Mouse (Mus musculus) stomach, embryonic 14.5 days (tissue): ENCODE results near the gene Srgap1. TPM values are rescaled to one million over a fixed set of nuclear protein-coding genes. Genes with fewer than 3 reads are reported as not detected.
A peak's percentile ranks its signal among the peaks of the same experiment; 100 is the strongest.

Source experiments
- ATAC-seq: fragments of 200-750 bp; cut with Nextera tagmentation; 2 replicates; pipeline ENCODE4 v1.8.0; 2017; ENCODE audit warnings: low read depth, moderate TSS enrichment; ENCODE audit not compliant: insufficient number of reproducible peaks, insufficient read depth, low FRiP score
- H3K27ac ChIP-seq: fragments of 300-500 bp; sonication (generic); 2 replicates; pipeline ENCODE4 v1.5.1; 2014; ENCODE audit warnings: mild to moderate bottlenecking, low read length, moderate library complexity, mixed read lengths
- H3K27me3 ChIP-seq: fragments of 300-500 bp; sonication (generic); 2 replicates; pipeline ENCODE4 v1.6.1; 2014; ENCODE audit warnings: low read length, control low read depth, mixed read lengths; ENCODE audit not compliant: control insufficient read depth, insufficient read depth
- H3K36me3 ChIP-seq: fragments of 300-500 bp; sonication (generic); 2 replicates; pipeline ENCODE4 v1.6.1; 2014; ENCODE audit warnings: mild to moderate bottlenecking, control low read depth, low read length, moderate library complexity, mixed read lengths; ENCODE audit not compliant: control insufficient read depth, insufficient read depth
- H3K4me1 ChIP-seq: fragments of 300-500 bp; sonication (generic); 2 replicates; pipeline ENCODE4 v1.6.1; 2014; ENCODE audit warnings: low read length, control low read depth, mixed read lengths; ENCODE audit not compliant: control insufficient read depth, insufficient read depth
- H3K4me2 ChIP-seq: fragments of 300-500 bp; sonication (generic); replicated peaks from 2 replicates; pipeline ENCODE4 v1.6.1; 2014; ENCODE audit warnings: low read depth, low read length, control low read depth
- H3K4me3 ChIP-seq: fragments of 300-500 bp; sonication (generic); 2 replicates; pipeline ENCODE4 v1.5.1; 2014; ENCODE audit warnings: low read depth, low read length, control low read depth
- H3K9ac ChIP-seq: fragments of 300-500 bp; sonication (generic); replicated peaks from 2 replicates; pipeline ENCODE4 v1.6.1; 2014; ENCODE audit warnings: low read depth, mild to moderate bottlenecking, control low read depth, low read length, moderate library complexity, mixed read lengths
- H3K9me3 ChIP-seq: fragments of 300-500 bp; sonication (generic); 2 replicates; pipeline ENCODE4 v1.6.1; 2016; ENCODE audit warnings: low read depth, low read length, control low read depth; ENCODE audit not compliant: control insufficient read depth
- WGBS: fragments of 180-500 bp; shearing (Covaris S2); extraction: QIAGEN DNeasy Blood & Tissue Kit; methylation state at CpG from one replicate; pipeline ENCODE4 v1.1.7; 2014; 5-methylcytosine and 5-hydroxymethylcytosine counted together
- polyA plus RNA-seq: library from polyadenylated mRNA; unstranded; fragments of >200 nt; fragmentation: Nextera tagmentation; extraction: Ambion mirVana; gene quantifications from 2 replicates; pipeline ENCODE4 v1.2.1, GENCODE M21; 2014

Srgap1 gene
- polyA plus RNA-seq, 1 experiment from 2014 or later: 15.6 TPM

GRCm38 (mm10) chr10:122012321-122012720, 34.8 kb downstream of the Srgap1 start:
- no peak overlapping the region for H3K9ac ChIP-seq
- no peaks in the 10 kb centered on the region for H3K27me3 ChIP-seq
- WGBS: 84% methylated on average over 6 of the region's 6 CpGs
- no peak for ATAC-seq
- peaks cover 21% of the 10 kb centered on the region; the same call in 1 of the 2 replicates for H3K4me1 ChIP-seq
- H3K4me2 ChIP-seq: no peak overlapping the region
- H3K9me3 ChIP-seq: no peaks in the 10 kb centered on the region
- no peak overlapping the region for H3K27ac ChIP-seq
- H3K4me3 ChIP-seq: no peak overlapping the region
- H3K36me3 ChIP-seq: no peaks in the 10 kb centered on the region

- Histone ChIP-seq H3K36me3 (no peaks in the 10 kb centered on the region), H3K27me3 (no peaks in the 10 kb centered on the region), H3K4me1 (peaks cover 26% of the 10 kb centered on the region), H3K4me3 (no peak overlapping the region), H3K9me3 (no peaks in the 10 kb centered on the region), H3K27ac (peak overlapping the region; percentile 35; the same call in 1 of the 2 replicates), H3K9ac (no peak overlapping the region), H3K4me2 (no peak overlapping the region)
- peak; percentile 55; the same call in 1 of the 2 replicates for ATAC-seq
- 31% methylated on average over 12 of the region's 12 CpGs for WGBS
These were observed 38.3 kb downstream of the Srgap1 start for GRCm38 (mm10) chr10:122008731-122009391.

- peak overlapping the region; percentile 35; the same call in 1 of the 2 replicates for H3K27ac ChIP-seq
- H3K4me1 ChIP-seq: peaks cover 26% of the 10 kb centered on the region
- H3K27me3 ChIP-seq: no peaks in the 10 kb centered on the region
- 35% methylated on average over 2 of the region's 2 CpGs for WGBS
- H3K9ac ChIP-seq: no peak overlapping the region
- no peaks in the 10 kb centered on the region for H3K9me3 ChIP-seq
- no peaks in the 10 kb centered on the region for H3K36me3 ChIP-seq
- no peak overlapping the region for H3K4me3 ChIP-seq
- ATAC-seq: no peak; the same call in 1 of the 2 replicates
- no peak overlapping the region for H3K4me2 ChIP-seq
These were observed 38.8 kb downstream of the Srgap1 start for GRCm38 (mm10) chr10:122008370-122008730.

GRCm38 (mm10) chr10:122006606-122007005, 40.5 kb downstream of the Srgap1 start:
- Histone ChIP-seq H3K4me3 (no peak overlapping the region), H3K9me3 (no peaks in the 10 kb centered on the region), H3K27me3 (no peaks in the 10 kb centered on the region), H3K36me3 (no peaks in the 10 kb centered on the region), H3K4me1 (peaks cover 26% of the 10 kb centered on the region), H3K27ac (no peak overlapping the region), H3K9ac (no peak overlapping the region), H3K4me2 (no peak overlapping the region)
- ATAC-seq: no peak
- 57% methylated on average over 5 of the region's 5 CpGs for WGBS

- ATAC-seq: no peak
- Histone ChIP-seq H3K4me3 (no peak overlapping the region), H3K4me1 (peaks cover 27% of the 10 kb centered on the region), H3K4me2 (no peak overlapping the region), H3K9me3 (no peaks in the 10 kb centered on the region), H3K27ac (no peak overlapping the region; the same call in 1 of the 2 replicates), H3K9ac (no peak overlapping the region), H3K36me3 (no peaks in the 10 kb centered on the region), H3K27me3 (no peaks in the 10 kb centered on the region)
- WGBS: 72% methylated on average over 6 of the region's 6 CpGs
These were observed 41.0 kb downstream of the Srgap1 start for GRCm38 (mm10) chr10:122006151-122006550.

GRCm38 (mm10) chr10:122005560-122005959, 41.6 kb downstream of the Srgap1 start:
- H3K4me2 ChIP-seq: no peak overlapping the region
- WGBS: 23% methylated on average over 6 of the region's 6 CpGs
- ATAC-seq: no peak
- H3K9ac ChIP-seq: no peak overlapping the region
- H3K36me3 ChIP-seq: no peaks in the 10 kb centered on the region
- H3K27ac ChIP-seq: no peak overlapping the region; the same call in 1 of the 2 replicates
- no peak overlapping the region for H3K4me3 ChIP-seq
- H3K9me3 ChIP-seq: no peaks in the 10 kb centered on the region
- H3K4me1 ChIP-seq: peaks cover 29% of the 10 kb centered on the region
- H3K27me3 ChIP-seq: no peaks in the 10 kb centered on the region

- 58% methylated on average over 6 of the region's 6 CpGs for whole genome bisulfite sequencing
- no peak overlapping the region for H3K4me3 ChIP-seq
- no peak; the same call in 1 of the 2 replicates for ATAC-seq
- H3K36me3 ChIP-seq: no peaks in the 10 kb centered on the region
- no peak overlapping the region for H3K9ac ChIP-seq
- H3K27me3 ChIP-seq: no peaks in the 10 kb centered on the region
- H3K4me2 ChIP-seq: no peak overlapping the region
- H3K9me3 ChIP-seq: no peaks in the 10 kb centered on the region
- peaks cover 23% of the 10 kb centered on the region for H3K4me1 ChIP-seq
- no peak overlapping the region for H3K27ac ChIP-seq
These were observed 44.2 kb downstream of the Srgap1 start for GRCm38 (mm10) chr10:122002930-122003329.

GRCm38 (mm10) chr10:121998806-121999205, 48.3 kb downstream of the Srgap1 start:
- Histone ChIP-seq H3K9ac (no peak overlapping the region), H3K4me1 (peaks cover 12% of the 10 kb centered on the region), H3K36me3 (no peaks in the 10 kb centered on the region), H3K4me2 (no peak overlapping the region), H3K27ac (no peak overlapping the region), H3K4me3 (no peak overlapping the region), H3K9me3 (no peaks in the 10 kb centered on the region), H3K27me3 (no peaks in the 10 kb centered on the region)
- WGBS: 61% methylated on average over 7 of the region's 7 CpGs
- ATAC-seq: no peak

GRCm38 (mm10) chr10:121996500-121996899, 50.6 kb downstream of the Srgap1 start:
- Histone ChIP-seq H3K4me3 (no peak overlapping the region), H3K9me3 (no peaks in the 10 kb centered on the region), H3K4me2 (no peak overlapping the region), H3K36me3 (no peaks in the 10 kb centered on the region), H3K27ac (no peak overlapping the region), H3K4me1 (peaks cover 12% of the 10 kb centered on the region), H3K9ac (no peak overlapping the region), H3K27me3 (no peaks in the 10 kb centered on the region)
- 60% methylated on average over 4 of the region's 4 CpGs for WGBS
- no peak for ATAC-seq
